Mouse (Mus musculus) erythroblast, embryonic 14.5 days (primary cell): Measurements from ENCODE around the gene Slc50a1.

Experiments used
- GATA1 ChIP-seq: IDR thresholded peaks from 2 replicates; pipeline ENCODE4 v1.6.1; 2012; ENCODE audit warnings: low read length, inconsistent platforms, mixed read lengths
- TAL1 ChIP-seq: IDR thresholded peaks from 3 replicates; pipeline ENCODE4 v1.6.1; 2012; ENCODE audit warnings: low read length, inconsistent platforms, mixed read lengths

DNA sequence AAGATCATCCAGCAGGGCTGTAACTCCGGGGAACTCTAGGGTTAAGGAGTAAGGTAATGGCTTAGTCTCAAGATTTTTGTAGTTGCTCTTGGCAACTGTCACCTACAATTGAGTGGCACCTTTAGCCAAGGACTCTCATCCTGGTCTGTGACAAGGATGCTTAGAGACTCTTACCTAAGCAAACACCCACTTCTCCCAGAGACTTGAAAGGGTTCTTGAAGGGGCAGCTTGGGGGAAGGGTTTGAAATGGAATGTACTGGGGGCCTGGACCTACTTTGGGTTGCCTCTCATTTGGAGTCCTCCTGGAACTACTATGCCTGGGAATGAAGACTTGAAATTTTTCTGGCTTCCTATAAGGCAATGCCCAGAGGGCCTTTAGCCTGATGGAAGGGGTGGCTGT lies 52.1 kb downstream of the Slc50a1 start:
- TF ChIP-seq GATA1 (no peak), TAL1 (no peak)
